Mouse (Mus musculus): ENCODE results near the gene Ccdc162. TPM values are rescaled to one million over a fixed set of nuclear protein-coding genes. Genes with fewer than 3 reads are reported as not detected.

The Ccdc162 gene
- polyA plus RNA-seq, 2 experiments from 2014 or later, result 0.33 to 1.1 TPM

GRCm38 (mm10) chr10:41535991-41536390 is 180.4 kb downstream of the Ccdc162 start:
- no peak for ATAC-seq

- ATAC-seq, result peak; percentile 81
Measured at GRCm38 (mm10) chr10:41529972-41530371, 186.5 kb downstream of the Ccdc162 start.

GRCm38 (mm10) chr10:41525696-41526095 is 190.7 kb downstream of the Ccdc162 start:
- no peak for ATAC-seq

GRCm38 (mm10) chr10:41523386-41523785 is 193.0 kb downstream of the Ccdc162 start:
- ATAC-seq, result no peak

GRCm38 (mm10) chr10:41520410-41520673 is 196.1 kb downstream of the Ccdc162 start:
- ATAC-seq, result no peak

- ATAC-seq, result peak; percentile 20
Measured at GRCm38 (mm10) chr10:41519640-41520409, 196.6 kb downstream of the Ccdc162 start.

- ATAC-seq, result peak; percentile 71
Measured at GRCm38 (mm10) chr10:41518981-41519618, 197.3 kb downstream of the Ccdc162 start, which contains the start of gene Cd164. Gene Cd164 (plus strand): TSS chr10:41519414.

- ATAC-seq, result peak; percentile 66
Measured at GRCm38 (mm10) chr10:41518508-41518980, 197.9 kb downstream of the Ccdc162 start.

- no peak for ATAC-seq
Measured at GRCm38 (mm10) chr10:41514921-41515320, 201.5 kb downstream of the Ccdc162 start.

- ATAC-seq, result no peak
Measured at GRCm38 (mm10) chr10:41514301-41514700, 202.1 kb downstream of the Ccdc162 start.

GRCm38 (mm10) chr10:41509160-41509559 is 207.3 kb downstream of the Ccdc162 start:
- peak; percentile 54 for ATAC-seq

GRCm38 (mm10) chr10:41505446-41505845 is 211.0 kb downstream of the Ccdc162 start:
- peak; percentile 75 for ATAC-seq

GRCm38 (mm10) chr10:41504996-41505395 is 211.4 kb downstream of the Ccdc162 start:
- no peak for ATAC-seq

- ATAC-seq, result no peak
Measured at GRCm38 (mm10) chr10:41500941-41501340, 215.5 kb downstream of the Ccdc162 start.

- ATAC-seq, result no peak
Measured at GRCm38 (mm10) chr10:41491111-41491510, 225.3 kb downstream of the Ccdc162 start.

GRCm38 (mm10) chr10:41490518-41490873 is 225.9 kb downstream of the Ccdc162 start:
- no peak for ATAC-seq

GRCm38 (mm10) chr10:41489708-41490517 is 226.5 kb downstream of the Ccdc162 start, which contains the start of the genes Smpd2 and Ppil6:
Gene Smpd2 (minus strand): TSS chr10:41490369.
Gene Ppil6 (plus strand): TSS chr10:41490439.
- ATAC-seq, result peak; percentile 92

GRCm38 (mm10) chr10:41489294-41489693 is 227.1 kb downstream of the Ccdc162 start:
- no peak for ATAC-seq

- no peak for ATAC-seq
Measured at GRCm38 (mm10) chr10:41488877-41489276, 227.6 kb downstream of the Ccdc162 start.
